Mouse (Mus musculus) hindbrain, embryonic 13.5 days (tissue): ENCODE data around the gene Nbea. TPM values are rescaled to one million over a fixed set of nuclear protein-coding genes. Genes with fewer than 3 reads are reported as not detected.

ENCODE experiments used
- ATAC-seq: fragments of 200-750 bp; cut with Nextera tagmentation; 2 replicates; pipeline ENCODE4 v1.8.0; 2017; ENCODE audit warnings: moderate TSS enrichment; ENCODE audit not compliant: low FRiP score
- H3K27ac ChIP-seq: fragments of 300-500 bp; sonication (generic); 2 replicates; pipeline ENCODE4 v1.5.1; 2015; ENCODE audit warnings: inconsistent platforms, mild to moderate bottlenecking, moderate library complexity
- H3K27me3 ChIP-seq: fragments of 300-500 bp; sonication (generic); 2 replicates; pipeline ENCODE4 v1.6.1; 2015; ENCODE audit warnings: mild to moderate bottlenecking, inconsistent platforms
- H3K36me3 ChIP-seq: fragments of 300-500 bp; sonication (generic); 2 replicates; pipeline ENCODE4 v1.6.1; 2015; ENCODE audit warnings: mild to moderate bottlenecking, inconsistent platforms
- H3K4me1 ChIP-seq: fragments of 300-500 bp; sonication (generic); replicated peaks from 2 replicates; pipeline ENCODE4 v1.6.1; 2015; ENCODE audit warnings: inconsistent platforms
- H3K4me2 ChIP-seq: fragments of 300-500 bp; sonication (generic); 2 replicates; pipeline ENCODE4 v1.6.1; 2015; ENCODE audit warnings: inconsistent platforms, mild to moderate bottlenecking, moderate library complexity
- H3K4me3 ChIP-seq: fragments of 300-500 bp; sonication (generic); 2 replicates; pipeline ENCODE4 v1.5.1; 2015; ENCODE audit warnings: mild to moderate bottlenecking, inconsistent platforms
- H3K9ac ChIP-seq: fragments of 300-500 bp; sonication (generic); 2 replicates; pipeline ENCODE4 v1.6.1; 2015; ENCODE audit warnings: mild to moderate bottlenecking, inconsistent platforms
- H3K9me3 ChIP-seq: fragments of 300-500 bp; sonication (generic); 2 replicates; pipeline ENCODE4 v1.6.1; 2016; ENCODE audit warnings: inconsistent platforms
- WGBS: fragments of 180-500 bp; shearing (Covaris S2); methylation state at CpG from one replicate; pipeline ENCODE4 v1.1.7; 2015; 5-methylcytosine and 5-hydroxymethylcytosine counted together
- polyA plus RNA-seq: library from polyadenylated mRNA; unstranded; fragments of >200 nt; fragmentation: Nextera tagmentation; extraction: Ambion mirVana; gene quantifications from 2 replicates; pipeline ENCODE4 v1.2.1, GENCODE M21; 2015

The Nbea gene
- 55.9 and 56.9 TPM in 2 replicates for polyA plus RNA-seq

- H3K4me3 ChIP-seq, result peak within 1 kb of the TSS; percentile 98
- peak; percentile 86 for ATAC-seq
- peak within 1 kb of the TSS; percentile 99 for H3K9ac ChIP-seq
- H3K27ac ChIP-seq, result peak within 1 kb of the TSS; percentile 99
- H3K4me2 ChIP-seq, result peak within 1 kb of the TSS; percentile 66
- H3K4me1 ChIP-seq, result peaks cover 14% of the 10 kb centered on the region
- H3K36me3 ChIP-seq, result no peaks in the 10 kb centered on the region
- H3K27me3 ChIP-seq, result no peaks in the 10 kb centered on the region
- no peaks in the 10 kb centered on the region for H3K9me3 ChIP-seq
- under 1% methylated on average over 92 of the region's 131 CpGs for WGBS
Measured at GRCm38 (mm10) chr3:56183159-56184133, at the start of gene Nbea. Gene Nbea (minus strand): TSS chr3:56183701.

GRCm38 (mm10) chr3:56229283-56229682, 45.8 kb upstream of the Nbea start:
- Histone ChIP-seq H3K4me3 (no peak overlapping the region), H3K9ac (no peak overlapping the region), H3K36me3 (no peaks in the 10 kb centered on the region), H3K27me3 (no peaks in the 10 kb centered on the region), H3K27ac (no peak overlapping the region), H3K4me2 (no peak overlapping the region), H3K4me1 (no peaks in the 10 kb centered on the region), H3K9me3 (no peaks in the 10 kb centered on the region)
- 80% methylated on average over 1 of the region's 1 CpGs for WGBS
- no peak for ATAC-seq

- ATAC-seq, result no peak
- no peaks in the 10 kb centered on the region for H3K27me3 ChIP-seq
- no peaks in the 10 kb centered on the region for H3K9me3 ChIP-seq
- H3K9ac ChIP-seq, result no peak overlapping the region
- 87% methylated on average over 2 of the region's 2 CpGs for WGBS
- no peaks in the 10 kb centered on the region for H3K36me3 ChIP-seq
- no peak overlapping the region for H3K4me2 ChIP-seq
- no peak overlapping the region for H3K27ac ChIP-seq
- no peak overlapping the region for H3K4me3 ChIP-seq
- no peaks in the 10 kb centered on the region for H3K4me1 ChIP-seq
Measured at GRCm38 (mm10) chr3:56215989-56216388, 32.5 kb upstream of the Nbea start.

- Histone ChIP-seq H3K27me3 (no peaks in the 10 kb centered on the region), H3K9me3 (no peaks in the 10 kb centered on the region), H3K36me3 (no peaks in the 10 kb centered on the region), H3K27ac (no peak overlapping the region), H3K4me3 (no peak overlapping the region), H3K4me2 (no peak overlapping the region), H3K4me1 (no peaks in the 10 kb centered on the region), H3K9ac (no peak overlapping the region)
- no peak for ATAC-seq
- 87% methylated on average over 6 of the region's 6 CpGs for WGBS
Measured at GRCm38 (mm10) chr3:56203968-56204367, 20.5 kb upstream of the Nbea start.

- Histone ChIP-seq H3K4me1 (no peaks in the 10 kb centered on the region), H3K27ac (no peak overlapping the region), H3K4me3 (no peak overlapping the region), H3K27me3 (no peaks in the 10 kb centered on the region), H3K4me2 (no peak overlapping the region), H3K9ac (no peak overlapping the region), H3K36me3 (no peaks in the 10 kb centered on the region), H3K9me3 (no peaks in the 10 kb centered on the region)
- ATAC-seq, result no peak
- WGBS, result 93% methylated on average over 1 of the region's 1 CpGs
Measured at GRCm38 (mm10) chr3:56188238-56188637, 4.7 kb upstream of the Nbea start.

- no peak overlapping the region for H3K4me2 ChIP-seq
- WGBS, result 83% methylated on average over 6 of the region's 6 CpGs
- no peaks in the 10 kb centered on the region for H3K9me3 ChIP-seq
- H3K9ac ChIP-seq, result no peak overlapping the region
- no peaks in the 10 kb centered on the region for H3K36me3 ChIP-seq
- H3K27ac ChIP-seq, result no peak overlapping the region
- no peaks in the 10 kb centered on the region for H3K27me3 ChIP-seq
- H3K4me1 ChIP-seq, result no peaks in the 10 kb centered on the region
- no peak for ATAC-seq
- H3K4me3 ChIP-seq, result no peak overlapping the region
Measured at GRCm38 (mm10) chr3:56187131-56187779, 3.8 kb upstream of the Nbea start.

- peak; percentile 73 for ATAC-seq
- H3K4me2 ChIP-seq, result peak overlapping the region; percentile 66
- H3K36me3 ChIP-seq, result no peaks in the 10 kb centered on the region
- H3K9me3 ChIP-seq, result no peaks in the 10 kb centered on the region
- H3K4me1 ChIP-seq, result peaks cover 14% of the 10 kb centered on the region
- peak overlapping the region; percentile 99 for H3K9ac ChIP-seq
- H3K27ac ChIP-seq, result peak overlapping the region; percentile 99
- peak overlapping the region; percentile 98 for H3K4me3 ChIP-seq
- H3K27me3 ChIP-seq, result no peaks in the 10 kb centered on the region
- WGBS, result under 1% methylated on average over 56 of the region's 61 CpGs
Measured at GRCm38 (mm10) chr3:56182371-56183158, 936 bp downstream of the Nbea start.

- H3K36me3 ChIP-seq, result no peaks in the 10 kb centered on the region
- no peaks in the 10 kb centered on the region for H3K27me3 ChIP-seq
- no peaks in the 10 kb centered on the region for H3K9me3 ChIP-seq
- peaks cover 14% of the 10 kb centered on the region for H3K4me1 ChIP-seq
- H3K4me2 ChIP-seq, result peak overlapping the region; percentile 66
- peak overlapping the region; percentile 98 for H3K4me3 ChIP-seq
- peak overlapping the region; percentile 99 for H3K27ac ChIP-seq
- WGBS, result 2% methylated on average over 4 of the region's 4 CpGs
- ATAC-seq, result no peak
- H3K9ac ChIP-seq, result peak overlapping the region; percentile 99
Measured at GRCm38 (mm10) chr3:56181991-56182370, 1.5 kb downstream of the Nbea start.

- ATAC-seq, result no peak
- Histone ChIP-seq H3K9ac (peak overlapping the region; percentile 99), H3K9me3 (no peaks in the 10 kb centered on the region), H3K4me2 (peak overlapping the region; percentile 66), H3K36me3 (no peaks in the 10 kb centered on the region), H3K4me1 (peaks cover 14% of the 10 kb centered on the region), H3K27ac (no peak overlapping the region), H3K4me3 (peak overlapping the region; percentile 98), H3K27me3 (no peaks in the 10 kb centered on the region)
- 35% methylated on average over 3 of the region's 3 CpGs for WGBS
Measured at GRCm38 (mm10) chr3:56181025-56181424, 2.5 kb downstream of the Nbea start.

- no peaks in the 10 kb centered on the region for H3K36me3 ChIP-seq
- no peaks in the 10 kb centered on the region for H3K4me1 ChIP-seq
- no peaks in the 10 kb centered on the region for H3K9me3 ChIP-seq
- H3K9ac ChIP-seq, result no peak overlapping the region
- H3K27me3 ChIP-seq, result no peaks in the 10 kb centered on the region
- ATAC-seq, result peak; percentile 68
- no peak overlapping the region for H3K4me3 ChIP-seq
- WGBS, result 100% methylated on average over 2 of the region's 2 CpGs
- H3K27ac ChIP-seq, result no peak overlapping the region
- no peak overlapping the region for H3K4me2 ChIP-seq
Measured at GRCm38 (mm10) chr3:56157864-56158263, 25.6 kb downstream of the Nbea start.

GRCm38 (mm10) chr3:56126674-56127073, 56.8 kb downstream of the Nbea start:
- peaks cover 14% of the 10 kb centered on the region for H3K36me3 ChIP-seq
- H3K27ac ChIP-seq, result no peak overlapping the region
- H3K4me2 ChIP-seq, result no peak overlapping the region
- no peaks in the 10 kb centered on the region for H3K27me3 ChIP-seq
- H3K4me3 ChIP-seq, result no peak overlapping the region
- no peak for ATAC-seq
- 0 out of 2 replicates have a peak, but pooled peaks cover 6% of the 10 kb centered on the region for H3K9me3 ChIP-seq
- H3K4me1 ChIP-seq, result no peaks in the 10 kb centered on the region
- WGBS, result 90% methylated on average over 3 of the region's 3 CpGs
- H3K9ac ChIP-seq, result no peak overlapping the region

- no peaks in the 10 kb centered on the region for H3K4me1 ChIP-seq
- H3K36me3 ChIP-seq, result peaks cover 10% of the 10 kb centered on the region
- 0 out of 2 replicates have a peak, but pooled peaks cover 4% of the 10 kb centered on the region for H3K9me3 ChIP-seq
- no peak overlapping the region for H3K4me2 ChIP-seq
- no peak for ATAC-seq
- no peak overlapping the region for H3K27ac ChIP-seq
- no peaks in the 10 kb centered on the region for H3K27me3 ChIP-seq
- H3K4me3 ChIP-seq, result no peak overlapping the region
- no peak overlapping the region for H3K9ac ChIP-seq
Measured at GRCm38 (mm10) chr3:56116647-56117046, 66.9 kb downstream of the Nbea start.
